25 mouse cellular contexts compared by ENCODE assay signal in genomic region chrX:159810469-159810868, GRCm38 (mm10).
DNase-seq lines count a peak whose midpoint lies in the region; ATAC-seq and TF ChIP-seq lines count a peak whose summit lies in the region.
"Had no signal": no experiment of that assay in that cellular context is flagged by ENCODE, and none has a peak within 500 bp of the region (broad histone marks: within the 10 kb centered on the region; RNA-seq: fewer than 3 reads in every experiment).

No protein-coding gene starts in this region.

- TF ChIP-seq CTCF in MEL (IDR thresholded peaks at IDR 0.05 in 2 of 3, conservative IDR thresholded peaks at IDR 0.05 in 1 of 3; ENCODE audit: control insufficient read depth in 1 of 3, insufficient read depth in 1 of 3, low read depth in 2 of 3, low read length in 3 of 3, poor library complexity in 1 of 3, severe bottlenecking in 1 of 3) = no peak
- no peak for TF ChIP-seq CTCF in embryonic fibroblast, embryonic 13.5 days (IDR thresholded peaks at IDR 0.05; ENCODE audit: borderline replicate concordance, insufficient read depth, low read length)

- H3K4me3 ChIP-seq in MEL (ENCODE audit: control insufficient read depth in 1 of 2, insufficient read depth in 1 of 2, low read depth in 2 of 2, low read length in 2 of 2) = peak overlapping the region in 1 of 2 experiments; percentile 1; a peak in 1 of 4 replicates
- no peak overlapping the region for H3K4me3 ChIP-seq in embryonic fibroblast, embryonic 13.5 days (ENCODE audit: insufficient read depth, low read length)
- H3K4me3 ChIP-seq: embryonic facial prominence, embryonic 10.5 days; embryonic facial prominence, embryonic 13.5 days; forebrain, embryonic 10.5 days; forebrain, embryonic 13.5 days; hindbrain, embryonic 13.5 days; intestine, embryonic 15.5 days had no signal

- H3K79me2 ChIP-seq in MEL (ENCODE audit: control insufficient read depth, insufficient read depth, low read length, poor library complexity) = no peaks in the 10 kb centered on the region

- peak; percentile 53 for DNase-seq in MEL (ENCODE audit: low read depth, low spot score)
- DNase-seq in left cerebral cortex, adult 18-20 months (ENCODE audit: low spot score in 2 of 2) = no peak
- no peak for DNase-seq in embryo, embryonic 9.5 days (ENCODE audit: extremely low spot score)
- DNase-seq in lung, postnatal 10 days = no peak
- DNase-seq: adrenal gland, adult 8-10 months; adrenal gland, postnatal 25 days; cerebellum, adult 18-20 months; cerebellum, adult 9-10 months; cerebellum, postnatal 14 days; gastrocnemius, postnatal 10 days; gastrocnemius, postnatal 36 days; heart, adult 11 months had no signal

- TF ChIP-seq POLR2A in MEL (IDR thresholded peaks at IDR 0.05; ENCODE audit: control insufficient read depth in 1 of 2, insufficient read depth in 1 of 2, low read depth in 1 of 2, low read length in 2 of 2, poor library complexity in 1 of 2) = no peak
- TF ChIP-seq POLR2A in embryonic fibroblast, embryonic 13.5 days (IDR thresholded peaks at IDR 0.05; ENCODE audit: low read depth, low read length) = no peak

- no peaks in the 10 kb centered on the region for H3K9me3 ChIP-seq in MEL (replicated peaks; ENCODE audit: insufficient read depth, low read length)
- H3K9me3 ChIP-seq: embryonic facial prominence, embryonic 10.5 days; embryonic facial prominence, embryonic 13.5 days; forebrain, embryonic 10.5 days; forebrain, embryonic 13.5 days; G1E; hindbrain, embryonic 13.5 days; intestine, embryonic 15.5 days had no signal

- peak; percentile 69 to 82; a peak in 3 of 4 replicates for TF ChIP-seq EP300 in MEL (IDR thresholded peaks at IDR 0.05; ENCODE audit: low read depth in 1 of 2, low read length in 2 of 2)

- H3K27ac ChIP-seq in MEL (ENCODE audit: control insufficient read depth, low read depth, low read length) = peak overlapping the region; percentile 37
- H3K27ac ChIP-seq in embryonic fibroblast, embryonic 13.5 days (ENCODE audit: insufficient read depth, low read length) = peak overlapping the region; percentile 76
- H3K27ac ChIP-seq: embryonic facial prominence, embryonic 10.5 days; embryonic facial prominence, embryonic 13.5 days; forebrain, embryonic 10.5 days; forebrain, embryonic 13.5 days; hindbrain, embryonic 13.5 days; intestine, embryonic 15.5 days had no signal

- peaks cover 9 to 15% of the 10 kb centered on the region in 2 experiments for H3K4me1 ChIP-seq in MEL (ENCODE audit: control insufficient read depth in 1 of 2, insufficient read depth in 2 of 2, low read length in 2 of 2)
- H3K4me1 ChIP-seq in embryonic fibroblast, embryonic 13.5 days (ENCODE audit: control insufficient read depth, insufficient read depth, low read length) = peaks cover 4% of the 10 kb centered on the region
- H3K4me1 ChIP-seq: embryonic facial prominence, embryonic 10.5 days; embryonic facial prominence, embryonic 13.5 days; forebrain, embryonic 10.5 days; forebrain, embryonic 13.5 days; hindbrain, embryonic 13.5 days; intestine, embryonic 15.5 days had no signal

- ATAC-seq in megakaryocyte progenitor cell, adult 5-6 weeks (replicated peaks; ENCODE audit: poor library complexity) = peak; percentile 54
- ATAC-seq: activated CD4-positive, CD25-positive, alpha-beta regulatory T cell, adult 4 months; forebrain, embryonic 13.5 days; forebrain, embryonic 16.5 days; hindbrain, embryonic 16.5 days; intestine, embryonic 15.5 days had no signal

- no peaks in the 10 kb centered on the region for H3K27me3 ChIP-seq in MEL (ENCODE audit: control insufficient read depth in 1 of 2, insufficient read depth in 2 of 2, low read length in 2 of 2)
- H3K27me3 ChIP-seq: CH12.LX; forebrain, embryonic 13.5 days; intestine, embryonic 15.5 days had no signal

- peaks cover 0 to 17% of the 10 kb centered on the region in 2 experiments; a peak in 2 of 4 replicates for H3K36me3 ChIP-seq in MEL (ENCODE audit: control insufficient read depth in 1 of 2, insufficient read depth in 2 of 2, low read length in 2 of 2)
- H3K36me3 ChIP-seq: embryonic facial prominence, embryonic 10.5 days; embryonic facial prominence, embryonic 13.5 days; forebrain, embryonic 10.5 days; hindbrain, embryonic 13.5 days; intestine, embryonic 15.5 days had no signal

- H3K9ac ChIP-seq in MEL (ENCODE audit: control insufficient read depth, low read depth, low read length, poor library complexity, severe bottlenecking) = no peak overlapping the region
- H3K9ac ChIP-seq: embryonic facial prominence, embryonic 13.5 days; forebrain, embryonic 13.5 days; hindbrain, embryonic 13.5 days; intestine, embryonic 15.5 days had no signal

- TF ChIP-seq RAD21 in MEL (IDR thresholded peaks at IDR 0.05; ENCODE audit: low read depth, low read length) = no peak

TF ChIP-seq in MEL, 35 proteins besides CTCF, POLR2A, EP300 and RAD21:
- TF ChIP-seq USF2 (IDR thresholded peaks at IDR 0.05; ENCODE audit: borderline replicate concordance in 1 of 2, insufficient read depth in 1 of 2, low read depth in 1 of 2, low read length in 2 of 2) (no peak), TCF12 (IDR thresholded peaks at IDR 0.05; ENCODE audit: low read depth, low read length) (peak; percentile 71), BHLHE40 (IDR thresholded peaks at IDR 0.05; ENCODE audit: borderline replicate concordance, low read depth, low read length) (peak; percentile 73; the same call in 1 of the 2 replicates), TAL1 (IDR thresholded peaks at IDR 0.05; ENCODE audit: low read length) (peak; percentile 24; the same call in 1 of the 2 replicates), TBP (IDR thresholded peaks at IDR 0.05; ENCODE audit: low read depth, low read length) (peak; percentile 67; the same call in 1 of the 2 replicates), RCOR1 (IDR thresholded peaks at IDR 0.05; ENCODE audit: low read depth, low read length) (peak; percentile 80), GATA1 (IDR thresholded peaks at IDR 0.05; ENCODE audit: low read depth, low read length) (peak; percentile 87), ETS1 (IDR thresholded peaks at IDR 0.05; ENCODE audit: low read depth, low read length) (peak; percentile 50; the same call in 1 of the 2 replicates), MAX (IDR thresholded peaks at IDR 0.05; ENCODE audit: low read length) (no peak)
